Mouse (Mus musculus) liver, embryonic 14.5 days (tissue): ENCODE measurements around the gene Htra1. TPM values are rescaled to one million over a fixed set of nuclear protein-coding genes. Genes with fewer than 3 reads are reported as not detected.

Experiments
- ATAC-seq: fragments of 200-750 bp; cut with Nextera tagmentation; 2 replicates; pipeline ENCODE4 v1.8.0; 2017; ENCODE audit warnings: moderate number of reproducible peaks, mild to moderate bottlenecking, moderate library complexity; ENCODE audit not compliant: insufficient read depth
- DNase-seq, 3 experiments: peaks; one replicate each; pipeline ENCODE4 v3.0.0-alpha.2; 2012 to 2013; ENCODE audit warnings: low read depth in 3 of 3, low spot score in 3 of 3
- H3K27ac ChIP-seq: fragments of 300-500 bp; sonication (generic); 2 replicates; pipeline ENCODE4 v1.5.1; 2014; ENCODE audit warnings: moderate library complexity, mild to moderate bottlenecking, control low read depth, inconsistent platforms
- H3K27me3 ChIP-seq: fragments of 300-500 bp; sonication (generic); 2 replicates; pipeline ENCODE4 v1.6.1; 2014; ENCODE audit warnings: mild to moderate bottlenecking, low read length, moderate library complexity; ENCODE audit not compliant: control insufficient read depth, insufficient read depth
- H3K36me3 ChIP-seq: fragments of 300-500 bp; sonication (generic); replicated peaks from 2 replicates; pipeline ENCODE4 v1.6.1; 2014; ENCODE audit warnings: low read depth; ENCODE audit not compliant: control insufficient read depth, insufficient read depth
- H3K4me1 ChIP-seq, 2 experiments: fragments of 200-500 bp in 1 of 2; fragments of 300-500 bp in 1 of 2; sonication (generic) in 1 of 2; replicated peaks; 2 replicates each; pipeline ENCODE4 v1.6.1; 2012 to 2014; ENCODE audit warnings: antibody characterized with exemption in 1 of 2, inconsistent platforms in 1 of 2, low read length in 1 of 2; ENCODE audit not compliant: control insufficient read depth in 2 of 2, insufficient read depth in 2 of 2
- H3K4me2 ChIP-seq: fragments of 300-500 bp; sonication (generic); 2 replicates; pipeline ENCODE4 v1.6.1; 2014; ENCODE audit warnings: low read depth, mild to moderate bottlenecking, control low read depth, moderate library complexity
- H3K4me3 ChIP-seq, 2 experiments: fragments of 200-500 bp in 1 of 2; fragments of 300-500 bp in 1 of 2; sonication (generic) in 1 of 2; 2 replicates each; pipeline ENCODE4 v1.5.1; 2012 to 2014; ENCODE audit warnings: low read depth in 2 of 2, low read length in 2 of 2, mild to moderate bottlenecking in 2 of 2, control low read depth in 1 of 2, inconsistent platforms in 1 of 2, moderate library complexity in 1 of 2; ENCODE audit not compliant: insufficient read depth in 1 of 2
- H3K9ac ChIP-seq: fragments of 300-500 bp; sonication (generic); replicated peaks from 2 replicates; pipeline ENCODE4 v1.6.1; 2014; ENCODE audit warnings: mild to moderate bottlenecking, control low read depth, moderate library complexity
- H3K9me3 ChIP-seq: fragments of 300-500 bp; sonication (generic); 2 replicates; pipeline ENCODE4 v1.6.1; 2016; ENCODE audit warnings: low read length, mixed read lengths; ENCODE audit not compliant: control insufficient read depth
- CTCF ChIP-seq: IDR thresholded peaks from 2 replicates; pipeline ENCODE4 v1.5.1; 2016; ENCODE audit warnings: antibody characterized with exemption, low read depth, control low read depth
- EP300 ChIP-seq: IDR thresholded peaks from 2 replicates; pipeline ENCODE4 v1.6.1; 2016; ENCODE audit warnings: antibody characterized with exemption, low read depth
- WGBS: fragments of 180-500 bp; shearing (Covaris S2); extraction: QIAGEN DNeasy Blood & Tissue Kit; methylation state at CpG from one replicate; pipeline ENCODE4 v1.1.7; 2014; ENCODE audit not compliant: insufficient replicate concordance; 5-methylcytosine and 5-hydroxymethylcytosine counted together
- polyA plus RNA-seq, 2 experiments: library from polyadenylated mRNA; depleted of rRNA in 1 of 2; stranded (reverse) in 1 of 2; unstranded in 1 of 2; fragments of >200 nt; fragmentation: Nextera tagmentation in 1 of 2; extraction: Ambion mirVana in 1 of 2; gene quantifications; 2 replicates each; pipeline versions ENCODE4 v1.2.1 to v1.2.3; 2012 to 2014

Gene Htra1
- polyA plus RNA-seq, 2 experiments, result 0.17 to 0.30 TPM

GRCm38 (mm10) chr7:130934654-130935053, 1.3 kb upstream of the Htra1 start:
- Histone ChIP-seq H3K27ac (no peak overlapping the region), H3K9me3 (no peaks in the 10 kb centered on the region), H3K4me1 (no peaks in the 10 kb centered on the region), H3K4me3 (no peak overlapping the region), H3K36me3 (no peaks in the 10 kb centered on the region), H3K9ac (no peak overlapping the region), H3K4me2 (no peak overlapping the region), H3K27me3 (peaks cover 50% of the 10 kb centered on the region)
- WGBS, result 57% methylated on average over 4 of the region's 4 CpGs
- no peak for ATAC-seq
- DNase-seq, result no peak
- TF ChIP-seq EP300 (no peak), CTCF (no peak)

- DNase-seq (no peak), ATAC-seq (no peak)
- Histone ChIP-seq H3K4me3 (no peak overlapping the region; a peak in 1 of 4 replicates), H3K4me2 (peak overlapping the region; percentile 51), H3K36me3 (no peaks in the 10 kb centered on the region), H3K27me3 (peaks cover 50% of the 10 kb centered on the region), H3K27ac (no peak overlapping the region), H3K4me1 (no peaks in the 10 kb centered on the region), H3K9ac (no peak overlapping the region), H3K9me3 (no peaks in the 10 kb centered on the region)
- WGBS, result 6% methylated on average over 16 of the region's 16 CpGs
- TF ChIP-seq EP300 (no peak), CTCF (no peak)
Observed at GRCm38 (mm10) chr7:130935421-130935792, 504 bp upstream of the Htra1 start.

- H3K9me3 ChIP-seq, result no peaks in the 10 kb centered on the region
- WGBS, result 1% methylated on average over 48 of the region's 49 CpGs
- no peak overlapping the region for H3K9ac ChIP-seq
- H3K4me1 ChIP-seq, result no peaks in the 10 kb centered on the region
- H3K27me3 ChIP-seq, result peaks cover 50% of the 10 kb centered on the region
- no peak for TF ChIP-seq EP300
- no peak for TF ChIP-seq CTCF
- ATAC-seq, result no peak
- no peak overlapping the region for H3K27ac ChIP-seq
- no peaks in the 10 kb centered on the region for H3K36me3 ChIP-seq
- no peak for DNase-seq
- peak overlapping the region in 1 of 2 experiments; percentile 37; a peak in 3 of 4 replicates for H3K4me3 ChIP-seq
- H3K4me2 ChIP-seq, result peak overlapping the region; percentile 51
Observed at GRCm38 (mm10) chr7:130936472-130936951, 601 bp downstream of the Htra1 start.

GRCm38 (mm10) chr7:130937266-130937841, 1.4 kb downstream of the Htra1 start:
- Histone ChIP-seq H3K36me3 (no peaks in the 10 kb centered on the region), H3K4me1 (no peaks in the 10 kb centered on the region), H3K4me2 (no peak overlapping the region), H3K27me3 (peaks cover 50% of the 10 kb centered on the region), H3K9ac (no peak overlapping the region), H3K27ac (no peak overlapping the region), H3K9me3 (no peaks in the 10 kb centered on the region), H3K4me3 (no peak overlapping the region)
- DNase-seq (no peak), ATAC-seq (no peak)
- TF ChIP-seq CTCF, result no peak
- no peak for TF ChIP-seq EP300
- 18% methylated on average over 12 of the region's 12 CpGs for WGBS

- no peaks in the 10 kb centered on the region for H3K4me1 ChIP-seq
- no peak overlapping the region for H3K9ac ChIP-seq
- H3K27ac ChIP-seq, result no peak overlapping the region
- 30% methylated on average over 4 of the region's 4 CpGs for WGBS
- no peak overlapping the region for H3K4me2 ChIP-seq
- H3K9me3 ChIP-seq, result no peaks in the 10 kb centered on the region
- no peaks in the 10 kb centered on the region for H3K36me3 ChIP-seq
- TF ChIP-seq CTCF (no peak), EP300 (no peak)
- no peak overlapping the region for H3K4me3 ChIP-seq
- ATAC-seq (no peak), DNase-seq (no peak)
- peaks cover 50% of the 10 kb centered on the region for H3K27me3 ChIP-seq
Observed at GRCm38 (mm10) chr7:130938005-130938404, 2.1 kb downstream of the Htra1 start.
